Mouse (Mus musculus): ENCODE data around the gene Nod1.
A peak's percentile ranks its signal among the peaks of the same experiment; 100 is the strongest.
"Not testable (repeated sequence)": the region's sequence is repeated elsewhere in the genome, so short reads cannot be mapped to it uniquely, and the experiment has no call there.

Nod1 gene

DNA sequence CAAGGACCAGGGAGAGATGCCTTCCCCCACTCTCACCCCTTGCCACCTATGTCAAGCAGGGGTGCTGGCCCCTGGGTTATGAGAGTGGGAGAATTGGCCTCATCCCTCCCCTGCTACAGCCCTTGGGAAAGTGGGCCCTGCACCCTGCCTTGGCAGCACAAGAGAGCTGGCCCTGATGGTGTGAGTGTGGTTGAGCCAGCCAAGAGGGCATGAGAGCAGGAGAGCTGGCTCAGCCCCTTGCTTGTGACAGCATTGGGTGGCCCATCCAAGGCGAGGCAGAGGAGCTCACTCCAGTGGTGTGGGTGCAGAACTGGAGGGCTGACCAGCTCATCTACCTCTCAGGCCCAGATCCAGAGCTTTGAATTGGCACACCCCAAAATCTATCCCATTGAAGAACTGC, 3.2 kb upstream of the Nod1 start:
- no peak for DNase-seq

DNA sequence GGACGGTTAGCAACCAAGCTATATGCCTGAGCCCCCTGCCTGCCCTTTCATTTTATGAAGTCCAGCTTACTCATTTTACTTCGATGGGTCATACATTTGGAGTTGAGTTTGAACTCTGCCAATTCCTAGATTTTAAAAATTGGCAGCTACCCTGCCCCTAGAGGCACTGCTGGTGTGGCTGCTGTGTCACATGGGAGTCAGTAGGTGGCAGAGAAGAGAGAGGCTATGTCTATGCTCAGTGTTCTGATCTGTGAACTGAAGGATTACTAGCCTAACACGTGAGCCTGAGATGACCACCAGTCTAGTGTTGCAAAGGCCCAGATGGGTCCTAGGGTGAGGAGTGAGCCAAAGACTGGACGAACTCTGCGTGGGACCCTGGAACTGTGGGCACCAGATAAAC, 2.1 kb upstream of the Nod1 start:
- peak in 1 of 2 experiments; percentile 43 for DNase-seq

GRCm38 (mm10) chr6:54972929-54973211, 458 bp upstream of the Nod1 start:
- DNase-seq, result no peak

DNA sequence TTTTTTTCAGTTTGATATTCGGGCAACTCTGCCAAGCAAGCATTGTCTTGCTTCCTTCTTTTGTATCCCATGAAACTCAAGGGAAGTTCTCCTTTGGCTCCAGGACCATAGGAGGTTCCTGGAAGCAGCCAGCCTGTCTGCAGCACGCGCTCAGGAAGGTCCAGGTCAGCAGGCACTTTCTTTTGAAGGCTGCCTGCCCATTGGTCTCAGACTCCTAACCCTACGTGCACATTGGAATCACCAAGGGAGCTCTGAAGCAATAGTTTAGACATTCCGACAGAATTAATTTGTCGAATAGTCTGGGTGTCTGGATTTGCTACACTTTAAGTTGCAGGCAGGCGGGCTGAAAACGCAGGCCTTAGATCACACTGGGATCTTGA, 691 bp downstream of the Nod1 start:
- DNase-seq, result peak; percentile 41 to 54

DNA sequence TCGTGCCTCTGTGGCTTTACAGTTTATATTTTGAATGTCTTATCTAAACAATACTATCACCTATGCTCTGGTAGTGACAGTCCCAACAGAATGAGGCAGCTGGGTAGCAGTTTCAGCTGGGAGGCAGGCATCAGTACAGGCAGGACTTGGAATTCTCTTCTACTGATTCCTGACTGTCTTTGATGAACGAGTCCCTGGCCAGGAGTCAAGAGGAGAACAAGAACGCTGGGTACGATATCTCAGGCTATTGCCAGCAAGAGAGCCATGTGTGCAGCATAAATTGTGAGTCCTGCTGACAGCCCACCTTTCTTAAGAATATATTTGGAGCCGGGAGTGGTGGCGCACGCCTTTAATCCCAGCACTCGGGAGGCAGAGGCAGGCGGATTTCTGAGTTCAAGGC, 1.9 kb downstream of the Nod1 start:
- no peak for DNase-seq

- DNase-seq, result no peak
Measured at GRCm38 (mm10) chr6:54969801-54970200, 2.6 kb downstream of the Nod1 start.

- DNase-seq, result no peak
Measured at GRCm38 (mm10) chr6:54967591-54967990, 4.8 kb downstream of the Nod1 start.

GRCm38 (mm10) chr6:54965234-54965633, 7.2 kb downstream of the Nod1 start:
- DNase-seq, result no peak

DNA sequence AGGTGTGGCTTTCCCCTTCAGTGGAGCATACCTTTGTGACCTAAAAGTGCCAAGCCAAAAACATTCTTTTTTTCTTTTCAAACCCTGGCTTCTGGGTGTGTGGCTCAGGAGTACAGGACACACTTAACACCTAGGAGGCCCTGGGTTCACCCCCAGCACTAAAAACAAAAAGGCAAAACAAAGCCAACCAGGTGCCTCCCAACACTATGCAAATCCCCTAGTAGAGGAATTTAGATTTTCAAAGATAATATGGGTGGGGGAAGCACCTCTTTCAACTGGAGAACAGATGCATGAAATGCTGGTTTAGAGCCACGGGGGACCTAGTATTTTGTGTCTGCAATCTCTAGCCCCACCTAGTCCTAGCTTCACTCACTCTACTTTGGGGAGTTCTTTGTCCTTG, 7.7 kb downstream of the Nod1 start:
- no peak for DNase-seq

GRCm38 (mm10) chr6:54963599-54963998, 8.8 kb downstream of the Nod1 start:
- no peak for DNase-seq

GRCm38 (mm10) chr6:54957655-54958054, 14.8 kb downstream of the Nod1 start:
- DNase-seq, result no peak

DNA sequence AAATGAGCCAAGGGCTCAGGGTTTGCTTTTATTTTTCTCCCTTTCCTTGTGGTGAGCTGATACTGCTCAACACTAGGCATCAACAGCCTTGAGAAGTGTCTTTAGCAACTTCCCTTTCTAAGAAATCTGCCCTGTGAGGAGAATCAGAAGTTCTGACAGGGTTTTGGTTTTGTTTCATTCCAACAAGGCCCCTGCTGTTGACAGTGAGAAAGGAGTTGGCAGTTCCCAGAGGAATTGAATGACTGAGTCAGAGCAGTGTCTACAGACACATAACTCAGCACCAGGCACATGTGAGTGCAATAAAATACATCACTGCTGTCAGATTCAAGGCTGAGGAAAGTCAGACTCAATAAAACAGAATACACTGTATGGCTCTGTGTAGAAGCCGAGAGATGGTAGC, 16.0 kb downstream of the Nod1 start:
- no peak for DNase-seq

DNA sequence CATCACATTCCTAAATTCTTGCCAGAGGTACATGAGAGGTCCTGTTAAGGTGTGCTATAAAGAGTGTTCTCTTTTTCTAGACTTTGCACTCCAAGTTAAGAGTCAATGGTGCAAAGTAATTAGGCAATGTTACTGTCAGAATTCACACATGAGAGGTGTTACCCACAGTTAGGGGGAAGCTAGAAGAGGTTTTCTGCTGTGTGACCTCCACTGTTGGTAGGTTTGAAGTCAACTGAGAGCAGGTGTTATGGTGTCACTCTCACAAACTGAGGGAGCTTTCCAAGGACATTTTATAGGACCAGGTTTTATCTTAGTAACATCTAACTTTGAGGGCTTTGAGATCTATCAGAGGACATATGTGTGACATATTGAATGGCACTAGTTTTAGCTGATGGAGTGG, 16.5 kb downstream of the Nod1 start:
- DNase-seq, result no peak

GRCm38 (mm10) chr6:54954659-54955414, 17.6 kb downstream of the Nod1 start:
- DNase-seq, result peak; percentile 72 to 78

DNA sequence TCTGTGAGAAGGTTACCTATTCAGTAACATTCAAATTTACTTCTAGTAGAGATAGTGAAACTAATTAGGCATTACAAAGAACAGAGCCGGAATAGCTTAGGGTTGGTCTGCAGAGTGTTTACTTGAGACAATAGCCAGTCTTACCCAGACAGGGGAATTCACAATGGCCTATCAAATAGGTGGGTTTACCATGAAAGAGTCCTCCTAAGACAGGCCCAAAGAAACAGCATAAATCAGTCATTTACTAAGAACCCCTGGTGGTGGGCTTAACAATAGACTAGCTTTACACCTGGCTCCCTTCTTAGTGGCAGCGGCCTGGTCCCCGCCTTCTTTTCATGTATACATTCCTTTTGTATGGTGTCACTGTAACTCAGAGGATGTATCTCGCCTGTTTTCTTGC, 19.0 kb downstream of the Nod1 start:
- DNase-seq, result not testable (repeated sequence)

DNA sequence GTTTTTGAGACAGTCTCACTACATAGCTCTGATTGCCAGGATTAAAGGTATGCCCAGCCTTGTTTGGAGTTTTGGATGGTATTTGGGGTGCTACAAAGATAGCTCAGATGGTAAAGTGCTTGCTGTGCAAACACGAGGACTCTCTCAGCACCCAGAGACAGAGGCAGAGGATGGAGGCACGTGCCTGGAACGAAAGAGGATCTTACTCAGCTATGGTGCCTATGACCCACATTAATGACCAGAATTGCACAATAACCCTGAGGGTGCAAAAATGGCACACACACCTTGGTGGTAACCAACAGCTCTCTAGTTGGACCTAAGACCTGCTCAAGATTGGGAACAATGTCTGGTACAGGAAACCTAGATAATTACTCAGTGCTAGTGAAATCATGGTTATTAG, 19.9 kb downstream of the Nod1 start:
- no peak for DNase-seq

DNA sequence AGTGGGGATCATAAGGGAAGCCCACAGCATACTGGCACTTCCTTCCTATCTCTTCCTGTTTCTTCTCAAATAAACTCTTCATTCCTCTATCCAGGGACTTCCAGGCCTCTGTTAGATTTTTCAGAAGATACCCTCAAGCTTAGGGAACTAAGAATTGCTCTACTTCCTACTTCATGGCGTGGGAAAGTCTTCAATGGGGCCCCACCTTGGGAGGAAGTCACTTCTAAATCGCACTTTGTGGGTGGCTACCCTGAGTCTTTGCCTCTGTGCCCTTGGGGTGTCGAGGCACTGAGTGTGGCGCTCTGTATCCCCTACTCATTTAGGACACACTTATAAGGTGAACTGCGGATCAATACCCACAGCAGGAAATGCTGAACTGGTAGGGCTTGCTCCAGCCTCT, 23.7 kb downstream of the Nod1 start:
- DNase-seq, result no peak

GRCm38 (mm10) chr6:54946241-54946953, 26.0 kb downstream of the Nod1 start:
- no peak for DNase-seq

GRCm38 (mm10) chr6:54944551-54944950, 27.9 kb downstream of the Nod1 start:
- no peak for DNase-seq

GRCm38 (mm10) chr6:54943753-54944152, 28.7 kb downstream of the Nod1 start:
- DNase-seq, result no peak

- peak in 1 of 2 experiments; percentile 14 for DNase-seq
Measured at GRCm38 (mm10) chr6:54943292-54943691, 29.1 kb downstream of the Nod1 start.

DNA sequence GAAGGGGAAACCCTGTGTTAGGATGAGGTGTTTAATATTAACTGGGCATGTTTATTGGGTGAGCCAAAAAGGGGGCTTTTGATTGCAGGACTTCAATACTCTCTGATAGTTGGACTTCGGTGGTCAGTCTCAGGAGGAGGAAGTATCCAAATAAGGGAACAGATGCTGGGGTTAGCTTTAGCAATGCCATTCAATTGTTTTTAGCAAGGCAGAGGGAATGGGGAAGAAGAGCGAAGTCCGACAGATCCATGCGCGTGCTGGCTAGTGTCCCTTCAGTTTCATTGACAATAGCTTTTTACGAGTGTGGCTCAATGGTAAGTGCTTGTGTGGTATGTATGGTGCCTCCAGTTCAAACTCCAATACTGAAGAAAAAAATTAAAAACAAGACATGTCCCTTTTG, 31.3 kb downstream of the Nod1 start:
- DNase-seq, result no peak

DNA sequence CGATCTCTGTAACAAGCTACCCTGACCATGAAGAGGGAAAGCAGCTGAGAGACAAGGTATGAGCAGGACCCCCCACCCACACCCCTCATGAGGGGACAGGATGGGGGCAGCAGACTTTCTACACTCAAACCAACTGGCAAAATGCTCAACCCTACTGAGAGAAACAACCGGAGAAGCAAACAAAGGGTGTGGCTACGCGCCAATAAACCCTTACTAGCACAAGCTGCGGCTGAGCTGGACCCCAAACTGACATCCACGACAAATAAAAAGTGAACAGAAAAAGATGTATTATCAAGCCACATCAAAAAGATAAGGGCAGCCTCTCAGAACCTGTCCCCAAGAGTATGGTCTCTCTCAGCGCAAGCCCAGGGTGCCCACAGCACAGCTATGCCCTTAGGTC, 32.3 kb downstream of the Nod1 start:
- no peak for DNase-seq

DNA sequence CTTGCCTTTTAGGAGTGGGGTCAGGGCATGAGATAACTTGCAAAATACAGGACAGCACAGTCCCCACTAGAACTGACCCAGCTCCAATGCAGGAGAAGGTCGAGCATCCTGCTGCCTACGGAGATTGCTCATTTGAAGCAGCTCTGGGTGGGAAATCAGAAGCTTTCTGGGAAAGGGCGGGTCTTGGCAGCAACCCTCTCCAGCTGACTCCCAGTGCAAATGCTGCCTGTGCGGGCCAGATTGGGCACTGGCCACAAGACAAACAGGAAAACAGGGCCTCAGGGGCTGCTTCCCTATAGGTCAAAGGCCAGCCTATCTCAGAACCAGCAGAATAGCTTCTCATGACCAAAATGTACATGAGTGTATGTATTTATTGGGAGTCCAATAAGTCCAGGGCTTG, 32.8 kb downstream of the Nod1 start:
- peak; percentile 61 to 71 for DNase-seq

GRCm38 (mm10) chr6:54936496-54936895, 35.9 kb downstream of the Nod1 start:
- no peak for DNase-seq

Data from lung, postnatal 4 days (tissue).